Mouse (Mus musculus) liver, adult (tissue): ENCODE results near the gene Hsd17b12.

Experiments
- GATA4 ChIP-seq: IDR thresholded peaks from 2 replicates; pipeline ENCODE4 v1.6.1; 2014; ENCODE audit warnings: mild to moderate bottlenecking, low read length; ENCODE audit not compliant: insufficient replicate concordance

Gene Hsd17b12

DNA sequence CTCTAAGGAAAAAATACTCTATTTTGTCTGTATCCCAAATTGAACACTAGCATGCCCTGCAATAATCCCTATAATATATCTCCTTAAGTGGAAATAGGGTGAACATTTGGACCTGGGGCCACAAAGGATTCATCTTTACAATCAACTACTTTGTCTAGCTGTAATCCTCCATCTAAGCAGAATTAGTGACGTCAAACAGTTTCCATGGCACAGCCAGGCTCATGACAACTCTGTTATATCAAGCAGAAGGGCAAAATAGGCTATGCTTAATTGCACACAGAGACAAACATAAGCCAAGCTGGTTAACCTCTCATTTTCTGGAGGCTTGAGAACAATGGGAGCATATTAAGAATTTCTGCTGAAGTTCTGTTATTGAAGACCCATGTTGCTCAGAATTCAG, 109.5 kb downstream of the Hsd17b12 start:
- TF ChIP-seq GATA4 = no peak

DNA sequence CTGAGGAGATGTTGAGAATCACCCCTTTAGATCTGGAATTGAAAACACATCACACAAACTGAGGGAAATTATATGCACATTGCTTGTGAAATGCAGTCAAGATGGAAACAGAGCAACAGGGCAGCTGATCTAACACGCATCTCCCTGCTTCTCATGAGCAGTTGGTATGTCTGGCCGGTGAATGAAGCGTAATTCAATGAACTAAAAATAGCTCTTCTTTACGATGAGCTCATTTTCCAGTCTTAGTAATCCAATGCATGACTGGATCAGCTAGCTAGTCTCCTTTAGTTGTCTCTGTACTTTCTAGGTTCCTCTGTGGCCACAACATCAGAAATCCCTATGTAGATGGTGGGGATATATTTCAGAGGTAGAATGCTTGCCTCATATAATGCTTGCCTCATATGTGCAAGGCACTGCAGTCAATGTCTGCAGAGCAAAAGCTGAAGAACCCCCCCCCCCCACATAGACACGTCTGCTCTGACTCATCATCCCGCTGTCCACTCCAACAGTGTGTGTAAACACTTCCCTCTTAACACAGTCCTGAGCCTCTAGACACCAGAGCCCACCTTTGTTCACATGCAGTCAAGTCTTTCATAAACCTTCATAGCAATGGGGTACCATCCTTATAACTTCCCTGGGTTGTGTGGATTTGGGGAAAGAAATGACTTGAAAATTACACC, 112.2 kb downstream of the Hsd17b12 start:
- no peak for TF ChIP-seq GATA4

DNA sequence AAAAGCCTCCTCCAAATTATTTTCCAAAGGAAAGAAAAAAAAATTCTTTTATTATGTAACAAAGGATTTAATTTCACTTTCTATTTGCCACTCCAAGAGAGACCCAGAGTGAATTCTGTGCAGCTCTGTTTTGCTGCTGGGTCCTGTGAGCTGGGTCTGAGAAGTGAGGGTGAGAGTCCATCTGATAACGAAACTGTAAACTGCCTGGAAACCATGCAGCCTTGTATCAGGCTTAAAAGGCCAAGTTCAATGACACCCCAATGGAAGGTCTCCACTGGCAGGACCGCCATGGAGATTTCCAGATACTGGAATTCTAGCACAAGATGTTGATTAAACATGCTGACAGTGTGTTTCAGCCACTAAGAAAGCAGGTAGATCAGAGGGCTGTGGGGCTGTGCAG, 113.6 kb downstream of the Hsd17b12 start:
- peak; percentile 83; the same call in 1 of the 2 replicates for TF ChIP-seq GATA4

DNA sequence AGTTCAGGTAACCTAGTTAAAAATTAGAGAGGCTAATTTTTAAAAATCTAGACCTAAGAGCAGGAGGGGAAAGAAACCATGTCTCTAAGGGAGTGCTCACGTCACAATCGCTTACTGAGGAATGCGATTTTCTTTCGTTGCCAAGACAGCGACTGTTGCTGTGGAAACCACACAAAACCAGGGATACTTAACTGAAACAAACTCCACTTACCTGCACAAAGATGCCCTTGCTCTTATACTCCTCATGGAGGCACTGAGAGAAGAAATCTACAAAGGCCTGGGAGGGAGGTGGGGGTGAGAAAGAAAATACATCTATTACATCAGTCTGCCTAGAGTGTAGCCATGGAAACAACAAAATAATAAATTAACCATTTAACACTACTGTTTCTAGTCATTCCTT, 114.1 kb downstream of the Hsd17b12 start:
- no peak for TF ChIP-seq GATA4

DNA sequence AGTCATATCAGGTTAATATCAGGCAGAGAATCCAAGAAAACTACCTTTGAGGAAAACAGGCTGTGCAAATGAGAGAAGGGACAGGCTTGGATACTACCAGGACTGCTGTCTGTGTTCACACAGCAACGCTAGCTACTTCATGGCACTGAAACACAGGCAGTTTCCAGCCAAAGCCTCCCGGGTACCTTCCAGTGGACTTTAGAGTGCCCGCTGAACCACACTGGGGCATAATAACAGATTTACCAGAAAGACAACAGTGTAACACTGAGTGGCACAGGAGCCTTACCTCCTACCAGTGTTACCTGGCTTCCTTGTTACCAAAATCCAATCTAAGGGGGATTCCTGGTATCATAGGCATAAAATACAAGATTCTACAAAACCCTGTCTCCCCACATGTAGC, 115.3 kb downstream of the Hsd17b12 start:
- no peak for TF ChIP-seq GATA4

DNA sequence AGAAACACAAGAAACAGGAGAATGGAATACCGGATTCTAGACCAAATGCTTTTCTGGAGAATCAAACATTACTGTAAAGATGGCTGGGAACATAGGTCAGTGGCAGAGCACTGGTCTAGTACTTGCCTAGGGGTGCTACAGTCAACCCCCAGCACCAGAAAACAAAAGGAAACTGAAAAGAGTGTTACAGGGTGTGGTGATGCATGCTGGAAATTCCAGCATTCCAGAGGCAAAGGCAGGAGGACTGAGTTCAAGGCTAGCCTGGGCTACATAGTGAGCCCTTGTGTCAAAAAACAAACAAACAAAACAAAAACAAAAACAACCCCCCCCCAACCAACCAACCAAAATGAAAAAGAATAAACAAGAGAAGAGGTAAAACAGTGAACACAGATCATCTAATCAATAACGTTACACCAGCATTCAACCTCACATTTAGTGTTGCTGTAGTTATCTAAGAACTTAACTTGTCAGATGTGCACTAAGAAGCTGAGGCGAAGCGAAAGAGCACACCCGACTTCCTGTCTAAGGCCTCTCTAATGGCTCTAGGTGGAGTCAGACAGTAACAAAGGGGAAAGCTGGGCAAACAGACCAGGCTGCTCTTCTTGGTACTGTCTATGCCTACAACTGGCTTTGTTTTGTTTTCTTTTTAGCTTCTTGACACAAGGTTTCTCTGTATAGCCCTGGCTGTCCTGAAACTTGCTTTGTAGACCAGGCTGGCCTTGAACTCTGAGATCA, 117.2 kb downstream of the Hsd17b12 start:
- TF ChIP-seq GATA4 = no peak

DNA sequence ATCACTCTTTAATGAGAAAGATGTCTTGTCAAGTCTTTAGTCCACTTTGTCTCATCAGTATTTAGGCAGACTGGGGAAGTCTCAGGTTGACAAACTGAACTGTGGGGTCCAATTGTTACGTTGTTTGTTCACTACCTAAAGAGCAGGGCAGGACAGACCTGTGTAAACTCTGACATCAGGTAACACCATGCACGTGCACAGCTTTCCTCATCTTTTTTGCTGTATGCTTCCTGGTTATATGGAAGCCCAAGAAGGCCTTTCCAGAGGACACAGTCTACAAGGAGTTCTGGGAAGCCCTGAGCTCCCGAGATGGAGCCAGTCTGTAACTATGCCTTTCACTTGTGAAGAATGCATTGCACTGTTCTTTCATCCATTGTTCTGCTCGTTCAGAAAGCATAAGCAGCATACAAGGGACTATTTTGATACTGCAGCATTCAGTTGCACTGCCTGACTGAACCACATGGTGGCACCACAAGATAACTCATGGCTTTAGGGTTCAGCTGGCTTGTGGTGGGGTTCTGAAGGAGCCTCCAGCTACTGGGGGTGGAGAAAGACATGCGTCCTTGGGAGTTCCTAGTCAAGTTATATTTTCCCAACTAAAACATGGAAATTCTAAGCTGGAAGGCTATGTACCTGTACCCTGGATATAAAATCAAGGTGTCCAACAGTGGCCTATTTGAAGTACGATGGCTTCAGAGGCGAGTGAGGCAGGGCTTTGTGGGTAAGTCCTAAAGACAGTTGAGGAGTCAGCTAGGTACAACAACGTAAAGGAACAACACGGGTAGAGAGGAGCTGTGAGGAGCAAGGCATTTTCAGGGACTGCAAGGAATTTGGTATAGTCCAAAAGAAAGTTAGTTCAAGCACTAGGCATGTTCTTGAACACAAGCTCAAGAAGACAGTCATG, 122.1 kb downstream of the Hsd17b12 start:
- TF ChIP-seq GATA4 = no peak

DNA sequence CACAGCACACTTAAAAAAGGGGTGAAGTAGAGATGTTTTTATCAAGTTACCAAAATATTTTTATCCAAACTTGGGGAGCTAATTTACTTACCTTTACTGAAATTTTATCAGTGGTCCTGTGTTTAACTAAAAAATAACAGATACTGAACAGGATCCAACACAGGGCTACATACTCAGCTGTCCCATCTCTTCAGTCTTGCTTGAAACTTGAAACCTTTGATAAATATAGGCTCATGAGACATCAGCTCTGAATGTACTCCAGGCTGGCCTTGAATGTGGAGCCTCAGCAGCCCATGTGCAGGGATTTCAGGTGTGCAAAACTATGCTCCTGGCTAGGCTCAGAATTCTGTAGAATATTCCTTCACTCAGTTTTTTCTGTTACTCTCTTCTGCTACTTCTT, 127.2 kb downstream of the Hsd17b12 start:
- no peak for TF ChIP-seq GATA4

DNA sequence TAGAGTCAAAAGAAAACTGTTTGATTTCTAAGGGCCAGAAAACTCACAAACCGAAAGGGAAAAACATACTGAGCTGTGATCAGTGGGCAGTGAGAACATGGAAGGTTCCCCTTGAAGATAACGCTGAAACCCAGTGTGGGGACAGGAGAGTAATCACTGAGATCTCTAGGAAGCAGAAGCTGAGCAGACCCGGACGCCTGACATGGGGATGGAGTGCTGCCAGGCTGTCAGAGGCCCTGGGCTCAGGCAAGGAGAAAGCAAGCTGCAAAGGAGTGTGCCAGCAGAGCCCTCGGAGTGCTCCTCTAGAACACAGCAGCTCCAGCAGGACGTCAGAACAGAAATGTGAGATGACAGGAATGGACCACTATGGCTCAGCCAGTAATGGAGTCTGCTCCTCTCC, 133.1 kb downstream of the Hsd17b12 start:
- no peak for TF ChIP-seq GATA4

DNA sequence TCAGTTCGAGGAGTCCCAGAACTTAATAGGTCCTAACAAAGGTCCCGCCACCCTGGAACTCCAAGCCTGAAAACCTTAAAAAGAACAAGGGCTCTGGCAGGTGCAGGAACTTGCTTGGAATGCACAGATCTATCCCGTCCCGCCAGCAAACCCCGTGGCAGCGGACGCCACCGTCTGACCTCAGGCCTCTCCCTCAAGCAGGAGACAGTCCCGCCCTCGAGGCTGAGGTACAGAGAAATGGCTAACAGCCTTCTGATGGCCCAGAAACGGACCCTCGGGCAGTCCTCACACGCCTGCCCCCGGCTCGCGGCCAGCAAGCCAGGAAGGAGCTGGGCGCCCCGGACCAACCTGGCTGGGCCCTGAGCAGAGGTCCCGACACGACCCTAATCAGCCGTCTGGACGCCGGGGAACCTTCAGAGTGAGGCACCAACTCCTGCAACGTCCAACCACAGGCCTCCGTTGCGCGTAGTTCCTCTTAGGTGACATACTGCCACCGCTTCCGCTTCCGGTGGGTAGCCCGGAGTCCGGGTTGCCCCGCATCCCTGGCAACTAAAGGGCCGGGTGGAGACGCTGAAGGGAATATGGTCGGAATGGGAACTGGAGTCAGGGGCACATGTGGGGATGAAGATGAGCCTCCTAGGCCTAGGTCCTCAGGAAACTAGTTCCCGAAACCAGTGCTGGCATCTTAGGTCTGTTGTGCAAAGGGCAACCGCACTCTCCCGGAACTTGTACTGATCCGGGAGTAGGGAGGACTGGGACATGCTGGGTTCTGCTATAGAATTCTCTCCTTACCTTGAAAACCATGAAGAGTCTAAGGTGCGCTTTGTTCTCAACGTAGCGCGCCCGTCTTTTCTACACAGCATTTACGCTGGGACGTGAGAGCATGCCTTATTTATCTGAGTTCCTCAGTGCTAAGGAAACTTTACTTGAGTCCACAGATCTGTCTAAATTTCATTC, 147.2 kb downstream of the Hsd17b12 start, which contains the start of gene Alkbh3:
TSS of gene Alkbh3 (minus strand) at position 473 of the 957 bp plus-strand sequence.
- peak; percentile 95; the same call in 1 of the 2 replicates for TF ChIP-seq GATA4

DNA sequence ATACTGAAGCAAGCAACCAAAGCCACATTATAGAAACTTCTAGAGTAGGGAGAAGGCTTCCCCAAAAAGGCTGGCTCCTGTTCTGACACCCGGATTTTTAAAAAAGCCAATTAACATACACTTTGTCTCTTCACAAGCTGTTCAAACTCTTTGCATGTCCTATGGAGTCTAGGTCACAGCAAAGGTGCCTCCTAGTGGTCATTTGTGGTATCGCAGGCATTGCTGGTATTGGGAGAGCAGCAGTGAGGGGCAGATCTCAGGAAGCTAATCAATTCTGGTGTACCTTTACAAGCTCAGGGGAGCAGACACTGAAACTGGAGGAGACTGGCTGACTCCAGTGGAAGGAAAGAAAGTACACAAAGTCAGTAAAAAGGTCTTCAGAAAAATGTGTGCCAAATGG, 155.4 kb downstream of the Hsd17b12 start:
- TF ChIP-seq GATA4 = no peak

DNA sequence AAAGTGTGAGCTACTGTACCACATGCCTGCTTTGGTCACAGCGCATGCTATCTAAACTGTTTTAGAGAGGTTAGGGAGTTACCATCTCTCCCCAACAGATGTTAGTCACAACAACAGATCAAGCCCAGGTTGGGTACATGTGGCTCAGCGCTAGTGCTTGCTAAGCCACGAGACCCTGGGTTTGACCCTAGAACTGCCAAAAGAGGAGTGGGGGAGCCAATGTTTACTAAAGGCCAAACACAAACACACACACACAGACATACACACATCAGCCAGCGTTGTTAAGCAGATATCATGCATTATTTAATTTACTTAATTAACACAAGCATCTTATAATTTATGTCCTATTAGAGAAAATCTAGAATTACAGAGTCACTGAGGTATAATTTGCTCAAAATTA, 155.8 kb downstream of the Hsd17b12 start:
- no peak for TF ChIP-seq GATA4

DNA sequence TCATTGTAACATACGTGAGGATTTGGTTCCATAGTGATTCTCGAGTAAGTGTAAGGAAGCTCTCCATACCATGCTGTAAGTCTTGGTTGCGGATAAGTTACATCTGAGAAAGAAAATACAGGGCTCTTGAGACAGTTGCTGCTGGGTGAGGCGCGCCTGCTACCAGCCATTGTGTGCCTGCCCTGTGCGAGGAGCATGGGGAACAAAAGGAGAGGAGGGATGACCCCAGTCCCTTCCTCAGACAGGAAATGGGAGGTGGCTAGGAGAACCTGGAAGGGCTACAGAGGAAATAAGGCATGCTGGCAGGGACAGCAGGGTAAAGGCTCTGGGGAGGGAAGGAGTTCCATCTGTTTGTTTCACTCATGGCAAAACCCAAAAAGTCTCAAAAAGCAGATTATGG, 156.4 kb downstream of the Hsd17b12 start:
- TF ChIP-seq GATA4 = no peak

DNA sequence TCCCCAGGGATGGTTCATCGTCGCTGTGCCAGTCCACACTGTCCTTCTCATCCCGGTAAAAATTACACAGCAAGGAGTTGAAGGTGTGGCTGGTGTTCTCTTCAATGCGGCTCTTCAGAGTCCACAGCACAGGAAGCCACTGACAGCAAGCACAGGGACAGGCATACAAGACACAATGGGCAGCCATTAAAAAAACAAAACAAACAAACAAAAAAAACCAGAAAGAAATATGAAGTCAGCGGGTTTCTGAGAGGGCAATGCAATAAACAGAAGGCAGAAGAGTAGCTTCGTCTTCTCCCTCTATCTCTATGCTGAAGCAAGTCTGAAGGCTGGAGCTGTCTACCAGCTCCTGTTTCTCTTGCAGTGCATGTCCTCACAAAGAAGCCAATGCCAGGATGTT, 161.5 kb downstream of the Hsd17b12 start, which contains the start of gene Gm27027:
TSS of gene Gm27027 (minus strand) at position 101 of the 400 bp plus-strand sequence.
- no peak for TF ChIP-seq GATA4
